Mouse (Mus musculus) olfactory bulb, adult 2 months (tissue): ENCODE data around the gene Kcnj12.

Source experiments
- CTCF ChIP-seq: fragments of 200-500 bp; IDR thresholded peaks from 2 replicates; pipeline ENCODE4 v1.5.1; 2012; ENCODE audit warnings: low read depth, mild to moderate bottlenecking, low read length, moderate library complexity; ENCODE audit not compliant: insufficient read depth
- POLR2A ChIP-seq: fragments of 200-500 bp; IDR thresholded peaks from 2 replicates; pipeline ENCODE4 v1.6.1; 2012; ENCODE audit warnings: mild to moderate bottlenecking, low read depth, low read length, moderate library complexity; ENCODE audit not compliant: insufficient read depth

DNA sequence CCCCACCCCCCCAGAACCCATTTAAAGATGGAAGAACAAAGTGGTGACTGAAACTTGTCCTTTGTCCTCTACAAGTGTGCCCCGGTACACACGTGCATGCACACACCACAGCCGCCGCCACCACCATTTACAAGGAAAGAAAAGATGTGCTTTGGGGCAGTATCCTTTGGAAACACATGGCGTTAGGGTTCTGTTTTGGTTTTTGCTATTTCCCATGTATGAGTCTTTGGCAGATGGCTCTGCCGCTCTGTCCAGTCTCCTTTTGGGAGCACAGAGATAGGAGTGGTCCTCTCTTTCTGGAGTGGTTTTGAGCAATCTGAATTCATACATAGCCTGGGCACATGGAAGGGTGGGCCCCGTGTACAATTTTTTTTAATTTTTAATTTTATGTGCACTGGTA, 8.8 kb downstream of the Kcnj12 start:
- no peak for TF ChIP-seq POLR2A
- TF ChIP-seq CTCF: no peak
